Mouse (Mus musculus) left cerebral cortex, adult 2 months (tissue): ENCODE measurements at regions not wholly inside any gene's neighbourhood (a gene's known extent, or its start where the extent isn't known, plus 50 kb on each side); places are given as distances from the start of the nearest gene placed in this dataset.

Experiments used
- DNase-seq, 2 experiments: peaks; one replicate each; pipeline ENCODE4 v3.0.0; 2021 to 2022; ENCODE audit warnings: low spot score in 2 of 2, mixed read lengths in 1 of 2; ENCODE audit errors: extremely low spot score in 1 of 2
- H3K27ac ChIP-seq: fragments of 200-600 bp; 2 replicates; pipeline ENCODE4 v1.8.1; 2022
- H3K4me3 ChIP-seq: fragments of 200-600 bp; 2 replicates; pipeline ENCODE4 v1.8.1; 2022
- CTCF ChIP-seq: fragments of 200-600 bp; IDR thresholded peaks from 2 replicates; pipeline ENCODE4 v1.8.1; 2022; ENCODE audit warnings: antibody characterized with exemption, mild to moderate bottlenecking, moderate library complexity
- intact Hi-C: fragments of 180-260 bp; cut with DNase I; formaldehyde crosslinking; loops from one replicate; pipeline ENCODE4 v1.15.1; 2025

GRCm38 (mm10) chr10:17512487-17512886 is 210.5 kb upstream of the Cited2 start:
- DNase-seq = no peak
- intact Hi-C loops = no loop called here
- TF ChIP-seq CTCF = no peak
- Histone ChIP-seq H3K27ac (no peak overlapping the region), H3K4me3 (no peak overlapping the region)

GRCm38 (mm10) chr10:17513756-17514155 is 209.3 kb upstream of the Cited2 start:
- TF ChIP-seq CTCF = no peak
- Histone ChIP-seq H3K27ac (no peak overlapping the region), H3K4me3 (no peak overlapping the region)
- intact Hi-C loops = no loop called here
- DNase-seq = no peak

- no peak for DNase-seq
- Histone ChIP-seq H3K27ac (no peak overlapping the region), H3K4me3 (no peak overlapping the region)
- no peak for TF ChIP-seq CTCF
- intact Hi-C loops = no loop called here
These were observed 206.9 kb upstream of the Cited2 start for GRCm38 (mm10) chr10:17516068-17516467.

GRCm38 (mm10) chr10:17518423-17519175 is 204.4 kb upstream of the Cited2 start:
- H3K4me3 ChIP-seq = no peak overlapping the region
- no peak for DNase-seq
- TF ChIP-seq CTCF = no peak
- no peak overlapping the region for H3K27ac ChIP-seq
- intact Hi-C loops = no loop called here

DNA sequence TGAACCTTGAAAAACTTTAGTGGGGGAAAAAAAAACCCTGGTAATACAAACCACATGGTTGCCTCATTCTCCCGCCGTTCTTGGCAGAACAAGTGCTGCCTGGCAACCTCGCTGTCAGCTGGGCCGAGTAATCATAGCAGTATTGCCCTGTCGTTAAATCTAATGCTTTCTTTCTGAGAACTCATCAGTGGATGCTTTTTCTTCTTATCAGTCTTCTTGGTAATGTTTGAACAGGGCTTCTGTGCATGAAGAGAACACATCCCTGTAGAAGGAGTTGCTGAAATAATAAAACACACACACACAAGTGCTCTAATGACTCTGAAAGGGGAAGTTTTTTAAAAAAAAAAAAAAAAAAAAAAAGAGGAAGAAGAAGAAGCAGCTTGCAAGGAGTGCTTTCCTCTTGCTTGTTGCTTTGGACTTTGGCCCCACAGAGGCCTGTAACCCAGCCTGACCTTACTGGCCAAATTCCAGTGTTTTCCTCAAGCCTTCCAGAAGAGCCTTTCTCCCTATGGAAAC is 200.9 kb upstream of the Cited2 start:
- intact Hi-C loops = no loop called here
- no peak for TF ChIP-seq CTCF
- DNase-seq = no peak
- H3K27ac ChIP-seq = no peak overlapping the region
- H3K4me3 ChIP-seq = no peak overlapping the region

- Histone ChIP-seq H3K4me3 (no peak overlapping the region), H3K27ac (no peak overlapping the region)
- intact Hi-C loops = no loop called here
These were observed 199.3 kb upstream of the Cited2 start for GRCm38 (mm10) chr10:17523558-17524328.

DNA sequence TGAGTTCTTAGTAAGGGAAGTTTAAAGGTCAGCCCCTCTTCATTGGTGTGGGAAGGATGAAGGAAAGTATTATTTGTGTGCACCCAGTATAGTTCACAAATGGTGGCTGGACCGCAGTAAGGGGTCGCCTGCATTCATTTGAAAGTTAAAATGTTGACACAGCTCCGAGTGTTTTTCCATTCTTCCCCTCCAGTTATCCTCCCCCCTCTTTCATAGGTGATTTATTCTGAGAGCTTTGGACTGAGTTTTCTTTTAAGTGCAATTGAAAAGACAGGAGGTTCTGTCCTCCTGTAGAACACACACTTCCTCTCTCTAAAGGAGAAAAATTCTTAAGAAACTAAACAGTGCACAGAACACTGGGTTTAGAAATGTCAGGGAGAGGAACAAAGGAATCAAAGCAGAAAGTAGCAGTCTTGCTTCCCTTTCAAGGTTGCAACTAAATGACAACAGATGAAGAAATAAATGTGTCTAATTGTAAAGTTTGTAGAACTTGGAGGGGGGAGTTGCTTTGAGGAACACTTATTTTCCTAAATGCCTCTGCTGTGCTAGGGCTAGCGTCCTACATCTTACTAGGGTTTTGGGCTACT is 195.8 kb upstream of the Cited2 start:
- intact Hi-C loops = loop anchor here (5.0 kb wide), 1 partner anchor 195 kb away; the partner anchor contains the start of gene Cited2
- TF ChIP-seq CTCF = no peak
- DNase-seq = no peak
- no peak overlapping the region for H3K4me3 ChIP-seq
- no peak overlapping the region for H3K27ac ChIP-seq

More at GRCm38 (mm10) chr10:17523558-17524328, 199.3 kb upstream of the Cited2 start:
- TF ChIP-seq CTCF = no peak
- no peak for DNase-seq

DNA sequence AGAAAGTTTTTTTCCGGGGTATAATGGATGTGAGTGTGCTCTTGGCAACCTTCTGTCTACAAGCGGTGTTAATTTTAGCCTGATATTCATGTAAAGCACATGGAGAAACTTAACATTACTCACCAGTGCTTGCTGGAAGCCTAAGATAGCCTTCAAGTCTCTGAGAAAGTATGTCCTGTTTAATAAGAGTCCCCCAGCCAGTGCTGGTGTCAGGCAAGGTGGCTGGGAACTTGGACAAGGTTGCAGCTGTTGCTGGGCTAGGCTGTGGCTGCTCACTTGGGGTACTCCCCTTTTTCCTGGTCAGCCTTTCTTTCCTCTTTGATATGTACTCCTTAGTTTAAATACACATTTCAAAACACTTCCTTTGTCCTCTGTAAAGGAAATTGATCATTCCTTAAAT is 194.9 kb upstream of the Cited2 start:
- no peak overlapping the region for H3K4me3 ChIP-seq
- no peak for DNase-seq
- intact Hi-C loops = loop anchor here (5.0 kb wide), 1 partner anchor 194 kb away; the partner anchor contains the start of gene Cited2
- H3K27ac ChIP-seq = no peak overlapping the region
- no peak for TF ChIP-seq CTCF

GRCm38 (mm10) chr10:17528846-17529245 is 194.2 kb upstream of the Cited2 start:
- no peak for TF ChIP-seq CTCF
- no peak for DNase-seq
- Histone ChIP-seq H3K27ac (no peak overlapping the region), H3K4me3 (no peak overlapping the region)
- intact Hi-C loops = loop anchor here (1.0 to 5.0 kb wide), 2 partner anchors 36 to 193 kb away; partner anchors contain the start of gene Cited2

DNA sequence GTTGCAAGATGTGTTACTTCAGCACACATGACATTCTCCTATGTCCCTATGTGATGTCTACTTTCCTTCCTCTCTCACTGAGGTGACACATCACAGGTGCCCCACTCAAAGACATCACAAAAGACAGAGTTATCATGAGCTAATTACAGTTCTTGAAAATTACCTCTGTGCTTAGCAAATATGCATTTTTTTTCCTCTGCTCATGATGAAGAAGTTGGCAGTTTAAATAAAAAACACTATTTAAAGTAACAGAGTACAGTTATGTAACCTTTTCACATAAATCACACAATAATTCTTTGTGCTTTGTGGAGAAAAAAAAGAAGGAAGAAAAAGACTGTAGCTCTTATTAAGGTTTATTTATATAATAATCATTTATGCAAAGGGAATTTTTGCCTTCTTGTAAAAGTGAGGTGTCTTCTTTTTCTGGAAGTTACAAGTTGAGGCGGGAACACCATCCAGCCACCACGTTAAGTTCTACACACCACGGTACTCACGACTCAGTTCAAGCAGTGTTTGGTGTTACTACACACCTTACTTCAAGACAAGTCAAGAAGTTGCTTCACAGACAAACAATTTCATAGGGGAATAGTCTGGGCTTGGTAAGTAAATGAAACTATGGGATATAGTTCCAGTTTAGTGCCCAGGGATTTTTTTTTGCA is 193.0 kb upstream of the Cited2 start:
- DNase-seq = no peak
- Histone ChIP-seq H3K27ac (peak overlapping the region; percentile 11; the same call in 1 of the 2 replicates), H3K4me3 (no peak overlapping the region)
- intact Hi-C loops = loop anchor here (1.0 to 5.0 kb wide), 2 partner anchors 35 to 192 kb away; partner anchors contain the start of gene Cited2
- TF ChIP-seq CTCF = no peak

DNA sequence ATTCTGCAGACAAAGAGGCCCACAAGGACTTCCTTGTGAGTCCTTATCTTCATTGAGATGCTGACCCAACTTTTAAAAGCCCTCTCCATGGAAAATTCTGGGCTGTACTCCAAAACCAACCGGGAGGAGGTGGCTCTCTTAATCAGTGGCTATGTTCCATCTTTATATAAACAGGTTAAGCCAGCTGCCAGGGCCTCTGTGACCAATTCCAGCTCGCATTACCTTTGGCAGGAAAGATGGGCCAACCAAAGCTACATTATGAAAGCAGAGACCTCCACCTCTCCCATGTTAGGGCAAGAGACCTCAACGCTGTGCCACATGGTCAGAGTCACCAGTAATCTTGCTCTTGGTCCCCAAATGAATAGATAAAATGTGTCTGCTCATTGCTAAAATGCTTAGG is 192.0 kb upstream of the Cited2 start:
- no peak for DNase-seq
- intact Hi-C loops = no loop called here
- Histone ChIP-seq H3K4me3 (no peak overlapping the region), H3K27ac (no peak overlapping the region)
- no peak for TF ChIP-seq CTCF
